Mouse (Mus musculus) thymus, postnatal 4 days (tissue): ENCODE results near the gene Map3k9.

ENCODE experiments used
- DNase-seq: peaks from one replicate; pipeline ENCODE4 v3.0.0; 2021

Map3k9 gene

GRCm38 (mm10) chr12:81783301-81783700, 2.3 kb upstream of the Map3k9 start:
- DNase-seq = no peak

DNA sequence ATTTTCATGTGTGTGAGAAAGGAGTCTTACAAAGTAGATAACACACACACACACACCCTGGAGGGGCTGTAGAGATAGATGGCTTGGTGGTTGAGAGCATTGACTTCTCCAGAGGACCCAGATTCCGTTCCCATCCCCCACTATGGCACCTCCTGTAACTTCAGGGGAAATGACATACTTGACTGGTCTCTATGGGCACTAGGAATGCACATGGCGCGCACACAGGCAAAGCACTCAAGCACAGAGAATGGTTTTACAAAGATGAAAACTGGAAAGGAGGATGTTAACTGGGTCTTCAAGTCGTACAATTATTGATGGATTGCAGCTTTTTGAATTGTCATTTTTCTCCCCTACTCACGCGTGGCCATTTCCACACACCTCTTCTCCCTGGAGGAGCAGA, 1.6 kb upstream of the Map3k9 start:
- DNase-seq = no peak

GRCm38 (mm10) chr12:81780271-81781093, 493 bp downstream of the Map3k9 start:
- no peak for DNase-seq

DNA sequence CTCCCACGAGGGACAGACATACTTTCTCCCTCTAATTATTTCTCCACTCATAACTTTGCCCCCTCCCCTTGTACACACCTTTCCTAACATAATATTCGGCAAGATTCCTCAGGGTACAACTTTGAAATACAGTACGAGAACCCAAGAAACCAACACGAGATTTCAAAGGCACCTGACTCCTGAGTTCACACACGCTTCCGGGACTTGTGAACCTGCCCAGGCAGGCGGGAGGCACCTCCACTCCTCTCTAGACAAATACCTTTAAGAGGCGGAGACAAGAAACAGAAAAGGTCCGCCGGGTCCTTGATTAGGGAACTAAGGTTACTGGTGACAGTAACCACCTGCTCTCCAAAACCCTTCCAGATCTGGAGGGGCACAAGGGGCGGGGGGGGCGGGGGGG, 1.1 kb downstream of the Map3k9 start:
- DNase-seq = peak; percentile 45

GRCm38 (mm10) chr12:81776191-81776590, 4.8 kb downstream of the Map3k9 start:
- peak; percentile 30 for DNase-seq

DNA sequence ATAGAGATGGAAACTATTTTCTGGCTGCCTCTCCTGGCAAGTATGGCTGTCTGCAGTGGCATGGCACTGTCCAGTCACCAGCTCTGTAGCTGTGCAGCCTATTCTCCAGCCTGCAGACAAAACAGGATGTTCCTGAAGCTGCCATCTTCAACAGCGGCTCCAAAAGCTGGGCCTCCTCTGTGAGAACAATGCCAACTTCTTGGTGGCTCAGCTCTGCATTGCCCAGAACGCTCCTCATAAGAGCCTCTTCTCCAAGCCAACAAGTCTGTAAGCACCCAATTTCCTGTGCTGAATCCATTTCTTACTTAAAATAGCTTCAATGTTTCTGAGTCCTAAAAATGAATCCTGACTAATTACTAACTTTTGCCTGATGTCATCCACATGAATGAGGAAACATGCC, 5.3 kb downstream of the Map3k9 start:
- no peak for DNase-seq

DNA sequence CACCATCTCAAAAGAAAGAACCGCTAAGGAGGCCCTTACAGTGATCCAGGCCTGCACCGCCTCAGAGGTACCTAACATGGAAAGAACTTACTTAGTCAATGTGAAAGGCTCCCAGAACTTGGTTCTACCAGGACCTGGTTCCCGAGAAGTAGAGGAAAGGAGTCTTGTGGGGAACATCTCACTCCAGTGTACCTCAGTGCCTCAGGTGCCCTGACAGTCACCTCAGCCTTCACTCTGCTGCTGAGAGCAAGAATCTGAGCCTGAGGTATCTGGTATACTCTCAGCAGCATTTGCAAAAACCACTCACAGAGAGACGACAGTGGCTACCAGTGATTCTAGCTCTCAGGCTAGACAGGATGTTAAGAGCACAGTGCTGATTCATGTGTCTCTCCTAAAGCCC, 6.8 kb downstream of the Map3k9 start:
- DNase-seq = no peak

DNA sequence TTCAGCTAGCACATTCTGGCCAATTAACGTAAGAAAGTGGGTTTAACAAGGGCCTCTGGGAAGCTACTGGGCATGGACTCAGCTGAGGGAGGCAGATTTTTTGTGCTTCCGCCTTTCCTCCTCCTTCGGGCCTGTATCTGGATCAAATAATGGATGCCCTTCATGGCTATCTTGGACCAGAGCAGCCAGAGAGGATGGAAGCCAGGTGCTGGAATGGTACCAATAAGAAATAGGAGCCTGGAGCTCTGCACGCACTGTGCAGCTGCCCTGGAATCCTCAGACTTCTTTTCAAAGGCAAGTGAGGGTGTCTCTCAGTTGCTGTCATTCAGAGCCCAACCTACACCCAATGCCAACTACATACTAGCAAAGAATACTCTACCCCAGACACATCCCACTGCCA, 11.5 kb downstream of the Map3k9 start:
- DNase-seq = no peak

DNA sequence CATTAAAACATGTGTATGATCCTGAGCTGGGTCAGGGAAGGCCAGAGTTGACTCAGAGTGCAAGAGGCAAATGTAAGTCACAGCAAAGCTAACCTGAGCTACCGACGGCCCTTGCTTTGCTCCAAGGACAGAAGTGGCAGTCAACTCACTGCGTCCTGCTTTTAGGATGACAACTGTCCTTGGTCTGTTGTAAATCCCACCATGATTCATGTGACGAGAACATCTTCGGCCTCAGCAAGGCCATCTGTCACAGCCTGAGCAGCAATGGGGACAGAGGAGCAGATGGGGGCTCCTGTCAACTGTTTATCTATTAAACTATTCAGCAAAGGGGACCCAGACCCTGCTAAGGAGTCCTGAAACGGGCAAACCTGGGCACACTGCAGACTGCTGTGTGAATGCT, 15.6 kb downstream of the Map3k9 start:
- DNase-seq = no peak

GRCm38 (mm10) chr12:81764370-81764769, 16.6 kb downstream of the Map3k9 start:
- no peak for DNase-seq

- no peak for DNase-seq
Measured at GRCm38 (mm10) chr12:81754651-81755050, 26.3 kb downstream of the Map3k9 start.

DNA sequence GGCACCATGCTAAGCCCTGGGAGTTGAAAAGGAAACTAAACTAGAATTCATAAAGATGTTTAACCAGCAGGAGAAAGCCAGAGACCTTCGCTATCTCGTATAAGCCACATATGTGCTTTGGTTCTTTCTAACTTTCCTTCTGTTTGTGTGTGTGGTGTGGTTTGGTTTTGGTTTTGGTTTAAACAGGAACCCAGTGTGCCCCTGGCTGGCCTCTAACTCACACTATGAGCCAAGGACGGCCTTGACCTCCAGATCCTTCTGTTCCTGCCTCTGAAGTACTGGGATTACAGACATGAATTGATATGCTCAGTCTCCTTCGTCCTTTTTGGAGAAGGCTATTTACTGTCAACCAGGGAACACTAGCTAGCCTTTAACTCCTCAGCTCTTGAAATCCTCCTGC, 29.9 kb downstream of the Map3k9 start:
- DNase-seq = no peak

DNA sequence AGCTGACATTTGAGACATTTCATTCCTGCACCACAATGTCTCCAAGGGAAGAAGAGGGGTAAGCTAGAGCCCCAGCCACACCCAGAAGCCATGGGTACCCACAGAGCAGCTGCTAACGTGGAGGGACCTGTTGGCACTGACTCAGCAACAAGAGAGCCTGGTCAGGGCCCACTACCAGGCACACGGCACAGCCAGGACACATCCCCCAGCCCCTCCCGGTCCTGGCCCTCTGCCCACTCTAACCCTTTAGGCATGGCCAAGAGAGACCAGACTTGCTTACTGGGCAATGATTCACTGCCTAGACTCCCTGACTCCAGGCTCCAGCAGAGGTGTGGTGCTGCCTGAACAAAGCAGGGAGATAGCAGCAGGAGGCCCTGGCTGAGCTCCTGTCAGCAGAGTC, 32.1 kb downstream of the Map3k9 start:
- DNase-seq = no peak

DNA sequence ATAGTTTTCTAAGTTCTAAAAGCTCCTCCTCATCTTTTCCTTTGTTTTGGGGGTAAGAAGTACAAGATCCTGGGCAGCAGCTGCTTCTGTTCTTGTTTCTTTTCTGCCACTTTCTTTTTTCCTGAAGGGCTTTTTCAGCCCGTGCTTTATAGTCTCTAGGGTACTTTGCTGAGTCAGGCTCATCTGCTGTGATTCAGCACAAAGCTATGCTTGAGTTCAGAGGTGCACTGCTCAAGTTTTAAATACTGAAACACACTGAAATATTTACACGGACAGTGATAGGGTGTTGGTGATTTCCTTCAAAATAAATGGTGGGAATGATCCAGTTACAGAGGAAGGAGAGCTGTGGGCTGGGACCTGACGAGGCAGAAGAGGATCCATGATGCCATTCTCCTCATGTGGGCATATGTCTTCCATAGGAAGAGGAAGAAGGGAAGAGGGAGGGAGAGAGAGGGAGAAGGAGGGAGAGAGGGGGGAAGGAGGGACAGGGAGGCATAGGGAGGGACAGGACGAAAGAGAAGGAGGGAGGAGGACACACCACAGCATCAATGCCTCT, 32.9 kb downstream of the Map3k9 start:
- no peak for DNase-seq

DNA sequence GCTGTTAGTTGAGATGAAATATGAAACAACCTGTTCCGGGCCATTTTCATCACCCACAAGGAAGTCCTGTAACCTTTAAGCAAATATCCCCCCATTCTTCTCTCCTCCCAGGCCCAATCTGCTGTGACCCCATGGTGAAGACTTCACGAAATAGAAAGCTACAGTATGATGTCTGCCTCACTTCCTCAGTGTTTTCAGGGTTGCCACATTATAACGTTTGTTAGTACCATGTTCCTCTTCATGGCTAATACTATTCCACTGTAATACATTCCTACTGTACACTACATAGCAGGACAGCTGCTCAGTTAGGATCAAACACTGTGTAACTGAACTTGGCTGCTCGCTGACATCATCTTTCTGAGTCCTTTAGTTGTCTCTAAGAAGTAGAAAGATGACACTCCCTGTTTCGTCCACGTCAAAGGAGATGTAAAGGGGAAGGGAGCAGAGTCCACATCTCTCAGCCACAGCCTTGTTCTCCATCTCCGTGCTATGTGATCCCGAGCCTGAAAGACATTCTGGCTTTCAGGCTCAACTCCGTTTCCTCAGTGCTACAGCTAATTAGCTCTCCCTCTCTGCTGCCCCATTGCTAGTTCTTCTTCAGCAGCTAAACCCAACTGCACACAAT, 34.5 kb downstream of the Map3k9 start:
- no peak for DNase-seq

GRCm38 (mm10) chr12:81735246-81736070, 45.5 kb downstream of the Map3k9 start:
- DNase-seq = no peak

DNA sequence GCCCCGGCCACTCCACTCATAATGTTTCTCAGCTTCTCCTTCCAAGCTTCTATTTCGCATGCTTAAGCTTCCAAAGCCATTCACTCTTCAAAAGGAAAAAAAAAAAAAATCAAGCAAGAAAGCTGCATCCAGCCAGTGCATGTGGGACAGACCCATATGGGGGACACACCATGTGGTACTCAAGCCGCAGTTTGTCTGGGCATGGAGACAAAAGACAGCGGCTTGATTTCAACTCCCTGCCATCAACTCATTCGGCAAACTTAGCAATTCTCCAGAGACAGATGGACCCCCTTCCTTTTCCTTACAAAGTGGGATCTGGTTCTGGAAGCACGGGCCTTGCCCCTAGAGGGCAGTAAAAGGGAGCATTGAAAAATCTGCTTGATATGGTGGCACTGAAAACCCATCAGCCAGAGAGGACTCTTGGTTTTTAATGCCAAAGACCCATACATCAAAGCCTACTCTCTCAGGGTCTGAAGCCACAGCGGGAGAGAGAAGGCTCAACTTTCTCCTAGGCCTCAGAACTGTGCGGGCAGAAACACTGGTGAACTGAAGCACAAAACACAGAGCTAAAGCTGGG, 54.6 kb downstream of the Map3k9 start:
- DNase-seq = no peak

- DNase-seq = no peak
Measured at GRCm38 (mm10) chr12:81724776-81725175, 56.2 kb downstream of the Map3k9 start.

DNA sequence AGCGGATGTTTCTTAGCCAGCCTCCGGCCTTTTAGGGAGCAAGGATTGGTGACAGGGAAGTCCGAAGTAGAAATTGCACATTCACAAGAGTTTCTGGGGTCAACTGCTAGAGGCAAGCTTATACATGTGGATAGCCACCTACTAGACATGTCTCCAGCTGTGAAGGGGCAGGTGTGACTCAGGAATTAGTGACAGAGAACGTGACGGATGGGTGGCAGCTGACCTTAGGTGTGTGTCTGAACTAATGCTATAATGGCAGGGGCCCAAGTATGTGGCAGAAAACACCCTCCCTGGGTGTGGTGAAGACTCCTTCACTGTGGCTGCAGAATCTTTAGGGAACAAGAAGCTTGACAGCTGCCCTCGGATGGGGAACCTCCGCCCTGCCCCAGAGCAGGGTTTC, 57.6 kb downstream of the Map3k9 start:
- DNase-seq = no peak

DNA sequence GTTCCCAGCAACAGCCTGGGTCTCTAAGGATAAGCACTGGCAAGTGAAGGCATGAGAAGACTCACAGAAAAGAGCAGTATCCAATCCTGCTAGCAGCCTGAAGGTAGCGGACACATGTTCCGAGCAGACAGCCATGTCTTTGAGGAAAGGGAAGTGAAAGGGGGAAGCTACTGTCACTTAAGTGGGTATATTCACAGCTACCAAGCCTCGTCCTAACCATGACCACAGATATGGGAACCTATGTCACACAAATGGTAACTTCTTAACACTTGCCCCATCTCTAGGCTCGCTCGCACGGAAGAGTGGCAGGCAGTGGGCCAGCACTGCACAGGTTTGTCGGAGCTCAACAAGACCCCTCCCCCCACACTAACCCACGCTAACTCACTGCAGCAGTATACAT, 61.3 kb downstream of the Map3k9 start:
- DNase-seq = no peak

- DNase-seq = no peak
Measured at GRCm38 (mm10) chr12:81719161-81719560, 61.8 kb downstream of the Map3k9 start.

DNA sequence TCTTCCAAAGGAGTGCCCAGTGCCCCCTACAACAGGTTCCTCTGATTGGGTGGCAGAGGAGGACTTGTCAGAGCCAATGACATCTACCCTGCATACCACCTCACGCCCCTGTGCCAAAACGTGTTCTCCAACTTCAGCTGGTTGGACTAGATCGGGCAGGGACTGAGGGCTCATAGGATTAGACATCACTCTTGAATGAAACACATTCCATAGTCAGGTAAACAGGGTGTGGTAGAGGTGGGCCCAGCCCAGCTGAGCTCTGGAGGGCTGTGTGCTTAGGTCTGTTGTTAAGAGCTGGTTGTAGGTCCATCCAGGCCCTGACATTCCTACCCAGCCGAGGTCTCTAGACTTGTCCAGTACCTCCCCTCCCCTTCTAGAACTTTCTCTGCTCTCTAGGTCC, 68.4 kb downstream of the Map3k9 start:
- DNase-seq = no peak

DNA sequence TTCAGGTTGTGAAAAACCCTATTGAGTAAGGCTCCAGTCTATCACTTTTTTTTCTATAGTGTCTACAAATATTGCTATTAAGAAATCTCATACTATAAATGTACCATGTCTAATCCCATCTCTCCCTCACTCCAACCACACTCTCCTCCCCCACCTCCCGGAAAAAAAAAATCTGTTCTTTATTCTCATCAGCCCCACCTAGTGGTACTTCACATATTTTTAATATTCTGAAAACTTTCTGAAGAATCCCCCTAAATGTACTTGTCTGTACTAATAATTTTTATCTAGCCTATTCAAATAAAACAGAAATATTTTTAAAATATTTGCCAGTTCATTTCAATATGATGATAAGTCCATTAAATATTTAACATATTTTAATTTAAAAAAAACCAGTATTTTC, 78.1 kb downstream of the Map3k9 start:
- no peak for DNase-seq
